Mouse (Mus musculus) midbrain, postnatal 0 days (tissue): ENCODE measurements around the gene Olfr1342. TPM values are rescaled to one million over a fixed set of nuclear protein-coding genes. Genes with fewer than 3 reads are reported as not detected.

Experiments
- ATAC-seq: fragments of 200-750 bp; cut with Nextera tagmentation; 2 replicates; pipeline ENCODE4 v1.8.0; 2017; ENCODE audit warnings: moderate number of reproducible peaks, mild to moderate bottlenecking, moderate TSS enrichment, moderate library complexity; ENCODE audit not compliant: low FRiP score
- DNase-seq: peaks from one replicate; pipeline ENCODE4 v3.0.0-alpha.2; 2015; ENCODE audit warnings: low spot score
- H3K27ac ChIP-seq: fragments of 300-500 bp; sonication (generic); 2 replicates; pipeline ENCODE4 v1.5.1; 2014; ENCODE audit warnings: low read depth, mild to moderate bottlenecking, low read length, mixed read lengths
- H3K27me3 ChIP-seq: fragments of 300-500 bp; sonication (generic); 2 replicates; pipeline ENCODE4 v1.6.1; 2014; ENCODE audit warnings: low read length, control low read depth, mixed read lengths; ENCODE audit not compliant: insufficient read depth
- H3K36me3 ChIP-seq: fragments of 300-500 bp; sonication (generic); 2 replicates; pipeline ENCODE4 v1.6.1; 2014; ENCODE audit warnings: low read length, control low read depth, mixed read lengths; ENCODE audit not compliant: insufficient read depth
- H3K4me1 ChIP-seq: fragments of 300-500 bp; sonication (generic); 2 replicates; pipeline ENCODE4 v1.6.1; 2014; ENCODE audit warnings: mild to moderate bottlenecking, control low read depth, antibody characterized with exemption, low read length, mixed read lengths; ENCODE audit not compliant: insufficient read depth
- H3K4me2 ChIP-seq: fragments of 300-500 bp; sonication (generic); 2 replicates; pipeline ENCODE4 v1.6.1; 2014; ENCODE audit warnings: low read depth, mild to moderate bottlenecking, low read length, mixed read lengths; ENCODE audit not compliant: poor library complexity, severe bottlenecking
- H3K4me3 ChIP-seq: fragments of 300-500 bp; sonication (generic); 2 replicates; pipeline ENCODE4 v1.5.1; 2014; ENCODE audit warnings: low read depth, mild to moderate bottlenecking, low read length, moderate library complexity
- H3K9ac ChIP-seq: fragments of 300-500 bp; sonication (generic); replicated peaks from 2 replicates; pipeline ENCODE4 v1.6.1; 2014; ENCODE audit warnings: mild to moderate bottlenecking, low read length, moderate library complexity, mixed read lengths; ENCODE audit not compliant: poor library complexity, severe bottlenecking
- H3K9me3 ChIP-seq: fragments of 300-500 bp; sonication (generic); 2 replicates; pipeline ENCODE4 v1.6.1; 2016; ENCODE audit warnings: low read length, control low read depth
- CTCF ChIP-seq: IDR thresholded peaks from 2 replicates; pipeline ENCODE4 v1.5.1; 2016; ENCODE audit warnings: antibody characterized with exemption, mild to moderate bottlenecking
- WGBS: fragments of 180-500 bp; shearing (Covaris S2); extraction: QIAGEN DNeasy Blood & Tissue Kit; methylation state at CpG from one replicate; pipeline ENCODE4 v1.1.7; 2014; 5-methylcytosine and 5-hydroxymethylcytosine counted together
- polyA plus RNA-seq: library from polyadenylated mRNA; unstranded; fragments of >200 nt; fragmentation: Nextera tagmentation; extraction: Ambion mirVana; gene quantifications from 2 replicates; pipeline ENCODE4 v1.2.1, GENCODE M21; 2015
- total RNA-seq: library from RNA; depleted of rRNA; stranded (reverse); fragments of >200 nt; gene quantifications from 2 replicates; pipeline ENCODE4 v1.2.3, GENCODE M21; 2014; rRNA removed

Olfr1342 gene
- total RNA-seq (not detected in 2 replicates), polyA plus RNA-seq (not detected in 2 replicates)

GRCm38 (mm10) chr4:118692412-118692973 lies at the start of gene Olfr1342:
Olfr1342 (minus strand) TSS chr4:118692756.
- Histone ChIP-seq H3K9ac (no peak within 1 kb of the TSS), H3K27ac (no peak within 1 kb of the TSS), H3K4me2 (no peak within 1 kb of the TSS), H3K36me3 (no peaks in the 10 kb centered on the region), H3K9me3 (no peaks in the 10 kb centered on the region), H3K4me1 (no peaks in the 10 kb centered on the region), H3K4me3 (no peak within 1 kb of the TSS), H3K27me3 (no peaks in the 10 kb centered on the region)
- no peak for ATAC-seq
- DNase-seq: no peak
- no peak for TF ChIP-seq CTCF
- 60% methylated on average over 12 of the region's 12 CpGs for whole genome bisulfite sequencing

- no peak for TF ChIP-seq CTCF
- ATAC-seq (no peak), DNase-seq (peak; percentile 24)
- no peaks in the 10 kb centered on the region for H3K4me1 ChIP-seq
- WGBS: 2% methylated on average over 16 of the region's 16 CpGs
- no peak overlapping the region for H3K27ac ChIP-seq
- H3K4me3 ChIP-seq: no peak overlapping the region
- H3K9me3 ChIP-seq: no peaks in the 10 kb centered on the region
- H3K4me2 ChIP-seq: peak overlapping the region; percentile 18; the same call in 1 of the 2 replicates
- H3K36me3 ChIP-seq: no peaks in the 10 kb centered on the region
- H3K9ac ChIP-seq: no peak overlapping the region
- peaks cover 4% of the 10 kb centered on the region; the same call in 1 of the 2 replicates for H3K27me3 ChIP-seq
These were observed 49.3 kb upstream of the Olfr1342 start for GRCm38 (mm10) chr4:118741881-118742280.

GRCm38 (mm10) chr4:118740988-118741698 lies 48.6 kb upstream of the Olfr1342 start:
- no peak for TF ChIP-seq CTCF
- Histone ChIP-seq H3K4me2 (peak overlapping the region; percentile 18; the same call in 1 of the 2 replicates), H3K4me3 (no peak overlapping the region), H3K9me3 (no peaks in the 10 kb centered on the region), H3K27me3 (peaks cover 4% of the 10 kb centered on the region; the same call in 1 of the 2 replicates), H3K4me1 (no peaks in the 10 kb centered on the region), H3K27ac (no peak overlapping the region), H3K9ac (no peak overlapping the region), H3K36me3 (no peaks in the 10 kb centered on the region)
- 4% methylated on average over 11 of the region's 11 CpGs for WGBS
- ATAC-seq (no peak), DNase-seq (no peak)

- Histone ChIP-seq H3K9me3 (no peaks in the 10 kb centered on the region), H3K9ac (no peak overlapping the region), H3K4me3 (no peak overlapping the region), H3K27ac (no peak overlapping the region), H3K27me3 (peaks cover 4% of the 10 kb centered on the region; the same call in 1 of the 2 replicates), H3K4me1 (no peaks in the 10 kb centered on the region), H3K4me2 (no peak overlapping the region), H3K36me3 (no peaks in the 10 kb centered on the region)
- ATAC-seq (no peak), DNase-seq (no peak)
- TF ChIP-seq CTCF: no peak
- WGBS: 49% methylated on average over 3 of the region's 3 CpGs
These were observed 47.0 kb upstream of the Olfr1342 start for GRCm38 (mm10) chr4:118739574-118739973.

GRCm38 (mm10) chr4:118731875-118732274 lies 39.3 kb upstream of the Olfr1342 start, which contains the start of gene Olfr1339:
Olfr1339 (plus strand) TSS chr4:118732175.
- Histone ChIP-seq H3K4me1 (no peaks in the 10 kb centered on the region), H3K27ac (no peak within 1 kb of the TSS), H3K9me3 (no peaks in the 10 kb centered on the region), H3K9ac (no peak within 1 kb of the TSS), H3K4me2 (no peak within 1 kb of the TSS), H3K4me3 (no peak within 1 kb of the TSS), H3K36me3 (no peaks in the 10 kb centered on the region), H3K27me3 (no peaks in the 10 kb centered on the region)
- no peak for TF ChIP-seq CTCF
- 92% methylated on average over 1 of the region's 1 CpGs for WGBS
- DNase-seq: no peak
- ATAC-seq: no peak
